ENCODE assay signal across 15 mouse cellular contexts in the genomic region with DNA sequence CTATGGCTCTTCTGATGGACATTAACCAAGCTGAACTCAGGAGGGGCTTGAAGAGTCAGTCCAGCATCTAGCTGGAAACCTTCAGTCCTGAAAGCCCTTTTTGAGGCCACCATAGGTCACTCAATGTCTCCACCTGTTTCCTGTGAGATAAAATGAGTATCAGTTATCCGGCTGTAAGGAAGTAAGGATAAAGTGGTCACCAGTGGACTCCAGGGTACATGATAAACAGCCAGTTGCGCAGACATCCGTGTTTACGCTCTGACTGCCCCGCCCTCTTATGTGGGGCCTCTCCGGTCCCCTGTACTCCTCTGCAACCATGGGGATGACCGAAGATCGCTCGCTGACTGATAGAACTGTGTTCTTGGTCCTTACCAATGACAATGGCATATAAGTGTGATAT. TPM values are rescaled to one million over a fixed set of nuclear protein-coding genes. Genes with fewer than 3 reads are reported as not detected.
A peak's percentile ranks its signal among the peaks of the same experiment; 100 is the strongest.
DNase-seq lines count a peak whose midpoint lies in the region; ATAC-seq and TF ChIP-seq lines count a peak whose summit lies in the region.
"Had no signal": no experiment of that assay in that cellular context is flagged by ENCODE, and none has a peak within 500 bp of the region (broad histone marks: within the 10 kb centered on the region; RNA-seq: fewer than 3 reads in every experiment).

No protein-coding gene starts in this region.

- ATAC-seq in heart, embryonic 13.5 days (ENCODE audit: extremely low read depth, insufficient number of reproducible peaks, low FRiP score, low TSS enrichment) = no peak
- ATAC-seq in lung, embryonic 14.5 days (ENCODE audit: insufficient read depth) = peak; percentile 67; the same call in 1 of the 2 replicates
- no peak for ATAC-seq in frontal cortex, adult (ENCODE audit: low TSS enrichment)

- TF ChIP-seq CTCF in lung, embryonic 14.5 days (IDR thresholded peaks at IDR 0.05; ENCODE audit: low read depth) = no peak

- 57% methylated on average over 9 of the region's 9 CpGs for WGBS in heart, embryonic 13.5 days
- WGBS in lung, embryonic 14.5 days = 71% methylated on average over 9 of the region's 9 CpGs
- WGBS in limb, embryonic 10.5 days = 88% methylated on average over 9 of the region's 9 CpGs

- no peaks in the 10 kb centered on the region for H3K9me3 ChIP-seq in heart, embryonic 13.5 days
- H3K9me3 ChIP-seq in lung, embryonic 14.5 days (ENCODE audit: low read depth, low read length) = no peaks in the 10 kb centered on the region
- no peaks in the 10 kb centered on the region for H3K9me3 ChIP-seq in limb, embryonic 10.5 days (replicated peaks)
- H3K9me3 ChIP-seq: heart, embryonic 15.5 days; megakaryocyte, embryonic 14.5 days had no signal

- no peaks in the 10 kb centered on the region for H3K36me3 ChIP-seq in heart, embryonic 13.5 days
- H3K36me3 ChIP-seq in lung, embryonic 14.5 days (ENCODE audit: insufficient read depth) = no peaks in the 10 kb centered on the region
- no peaks in the 10 kb centered on the region for H3K36me3 ChIP-seq in limb, embryonic 10.5 days
- H3K36me3 ChIP-seq: heart, embryonic 15.5 days had no signal

- H3K27ac ChIP-seq in heart, embryonic 13.5 days (replicated peaks) = peak overlapping the region; percentile 59
- H3K27ac ChIP-seq in lung, embryonic 14.5 days (ENCODE audit: low read depth) = no peak overlapping the region
- no peak overlapping the region for H3K27ac ChIP-seq in limb, embryonic 10.5 days
- H3K27ac ChIP-seq: heart, embryonic 15.5 days had no signal

- H3K9ac ChIP-seq in heart, embryonic 13.5 days = no peak overlapping the region
- no peak overlapping the region for H3K9ac ChIP-seq in lung, embryonic 14.5 days
- H3K9ac ChIP-seq: heart, embryonic 15.5 days had no signal

- DNase-seq in heart, postnatal 4 days = no peak
- peak; percentile 92 for DNase-seq in 416B (ENCODE audit: low read depth)
- peak; percentile 18 for DNase-seq in embryo, embryonic 11 days
- peak; percentile 66 for DNase-seq in lung, embryonic 14.5 days
- DNase-seq in layer of hippocampus, postnatal 36 days = no peak
- DNase-seq in limb, embryonic 10.5 days (ENCODE audit: low spot score) = no peak
- DNase-seq: cerebellum, postnatal 10 days had no signal

- peak overlapping the region; percentile 24 for H3K4me2 ChIP-seq in heart, embryonic 13.5 days
- 0 out of 2 replicates have a peak overlapping the region, but pooled peaks have one; percentile 5 for H3K4me2 ChIP-seq in lung, embryonic 14.5 days
- H3K4me2 ChIP-seq: heart, embryonic 15.5 days had no signal

- H3K27me3 ChIP-seq in heart, embryonic 13.5 days (replicated peaks) = no peaks in the 10 kb centered on the region
- H3K27me3 ChIP-seq in lung, embryonic 14.5 days (ENCODE audit: insufficient read depth, low read length) = no peaks in the 10 kb centered on the region
- no peaks in the 10 kb centered on the region for H3K27me3 ChIP-seq in limb, embryonic 10.5 days (ENCODE audit: low read depth, poor library complexity, severe bottlenecking)
- H3K27me3 ChIP-seq: heart, embryonic 15.5 days had no signal

- peaks cover 38% of the 10 kb centered on the region for H3K4me1 ChIP-seq in heart, embryonic 13.5 days
- peaks cover 8% of the 10 kb centered on the region; the same call in 1 of the 2 replicates for H3K4me1 ChIP-seq in lung, embryonic 14.5 days (ENCODE audit: insufficient read depth)
- no peaks in the 10 kb centered on the region for H3K4me1 ChIP-seq in limb, embryonic 10.5 days

- H3K4me3 ChIP-seq in heart, embryonic 13.5 days = no peak overlapping the region
- no peak overlapping the region for H3K4me3 ChIP-seq in lung, embryonic 14.5 days (ENCODE audit: low read depth, low read length)
- no peak overlapping the region for H3K4me3 ChIP-seq in limb, embryonic 10.5 days
- H3K4me3 ChIP-seq: heart, embryonic 15.5 days; megakaryocyte, embryonic 14.5 days; myocyte had no signal

RNA-seq across cellular contexts. Expression of gene Gm47955, which starts 14.3 kb away (rescaled TPM):
- polyA plus RNA-seq in heart, embryonic 13.5 days (2015; fragmentation: Nextera tagmentation; extraction: Ambion mirVana) = not detected in 2 replicates
- total RNA-seq in heart, postnatal 4 days (2021) = not detected
- not detected in 2 replicates for polyA plus RNA-seq in lung, embryonic 14.5 days (2014; fragmentation: Nextera tagmentation; extraction: Ambion mirVana)
- total RNA-seq in layer of hippocampus, postnatal 36 days (2021) = not detected
- not detected in 2 replicates for polyA plus RNA-seq in limb, embryonic 10.5 days (2016; fragmentation: Nextera tagmentation; extraction: Ambion mirVana)
- total RNA-seq: left cerebral cortex, postnatal 25 days had no signal
- polyA plus RNA-seq: frontal cortex, adult 2 months; heart, embryonic 15.5 days; kidney, embryonic 16.5 days; myocyte had no signal

RNA-seq across cellular contexts. Expression of gene Gm7544, which starts 18.5 kb away (rescaled TPM):
- polyA plus RNA-seq in heart, embryonic 13.5 days (2015; fragmentation: Nextera tagmentation; extraction: Ambion mirVana) = not detected in 2 replicates
- not detected for total RNA-seq in heart, postnatal 4 days (2021)
- not detected in 2 replicates for polyA plus RNA-seq in lung, embryonic 14.5 days (2014; fragmentation: Nextera tagmentation; extraction: Ambion mirVana)
- total RNA-seq in layer of hippocampus, postnatal 36 days (2021) = not detected
- polyA plus RNA-seq in limb, embryonic 10.5 days (2016; fragmentation: Nextera tagmentation; extraction: Ambion mirVana) = not detected in 2 replicates
- total RNA-seq: left cerebral cortex, postnatal 25 days had no signal
- polyA plus RNA-seq: frontal cortex, adult 2 months; heart, embryonic 15.5 days; kidney, embryonic 16.5 days; myocyte had no signal

RNA-seq across cellular contexts. Expression of gene Gm47959, which starts 26.0 kb away (rescaled TPM):
- not detected in 2 replicates for polyA plus RNA-seq in heart, embryonic 13.5 days (2015; fragmentation: Nextera tagmentation; extraction: Ambion mirVana)
- total RNA-seq in heart, postnatal 4 days (2021) = not detected
- not detected in 2 replicates for polyA plus RNA-seq in lung, embryonic 14.5 days (2014; fragmentation: Nextera tagmentation; extraction: Ambion mirVana)
- not detected for total RNA-seq in layer of hippocampus, postnatal 36 days (2021)
- not detected in 2 replicates for polyA plus RNA-seq in limb, embryonic 10.5 days (2016; fragmentation: Nextera tagmentation; extraction: Ambion mirVana)
- total RNA-seq: left cerebral cortex, postnatal 25 days had no signal
- polyA plus RNA-seq: frontal cortex, adult 2 months; heart, embryonic 15.5 days; kidney, embryonic 16.5 days; myocyte had no signal

RNA-seq across cellular contexts. Expression of gene A030003K21Rik, which starts 31.2 kb away (rescaled TPM):
- not detected in 2 replicates for polyA plus RNA-seq in heart, embryonic 13.5 days (2015; fragmentation: Nextera tagmentation; extraction: Ambion mirVana)
- total RNA-seq in heart, postnatal 4 days (2021) = not detected
- polyA plus RNA-seq in lung, embryonic 14.5 days (2014; fragmentation: Nextera tagmentation; extraction: Ambion mirVana) = not detected in 2 replicates
- not detected for total RNA-seq in layer of hippocampus, postnatal 36 days (2021)
- polyA plus RNA-seq in limb, embryonic 10.5 days (2016; fragmentation: Nextera tagmentation; extraction: Ambion mirVana) = not detected in 2 replicates
- total RNA-seq: left cerebral cortex, postnatal 25 days had no signal
- polyA plus RNA-seq: frontal cortex, adult 2 months; heart, embryonic 15.5 days; kidney, embryonic 16.5 days; myocyte had no signal

RNA-seq across cellular contexts. Expression of gene Gm6217, which starts 43.1 kb away (rescaled TPM):
- polyA plus RNA-seq in heart, embryonic 13.5 days (2015; fragmentation: Nextera tagmentation; extraction: Ambion mirVana) = not detected in 2 replicates
- not detected for total RNA-seq in heart, postnatal 4 days (2021)
- not detected in 2 replicates for polyA plus RNA-seq in lung, embryonic 14.5 days (2014; fragmentation: Nextera tagmentation; extraction: Ambion mirVana)
- total RNA-seq in layer of hippocampus, postnatal 36 days (2021) = not detected
- polyA plus RNA-seq in limb, embryonic 10.5 days (2016; fragmentation: Nextera tagmentation; extraction: Ambion mirVana) = not detected in 2 replicates
- total RNA-seq: left cerebral cortex, postnatal 25 days had no signal
- polyA plus RNA-seq: frontal cortex, adult 2 months; heart, embryonic 15.5 days; kidney, embryonic 16.5 days; myocyte had no signal

Comparison
In these comparisons a context has a peak if more than half of its experiments do, and no peak if none do; other contexts are left out.
1. DNase-seq: peak in 416B (single experiment), embryo, embryonic 11 days (single experiment) and lung, embryonic 14.5 days (single experiment); none in heart, postnatal 4 days (single experiment), layer of hippocampus, postnatal 36 days (0 of 2) and limb, embryonic 10.5 days (single experiment).